Mouse (Mus musculus) adrenal gland, adult 18-20 months (tissue): ENCODE data around the gene Nt5c2. TPM values are rescaled to one million over a fixed set of nuclear protein-coding genes. Genes with fewer than 3 reads are reported as not detected.

ENCODE experiments used
- DNase-seq, 2 experiments: peaks; one replicate each; pipeline ENCODE4 v3.0.0; 2021 to 2022; ENCODE audit warnings: low spot score in 2 of 2
- total RNA-seq, 2 experiments: library from RNA; stranded (reverse); gene quantifications; 1 replicate in 1 of 2; 2 replicates in 1 of 2; pipeline ENCODE4 v1.2.3; 2021

Gene Nt5c2
- total RNA-seq, 2 experiments from 2014 or later = 57.5 to 68.4 TPM

- DNase-seq = no peak
Measured at GRCm38 (mm10) chr19:46856780-46857179, 158.2 kb downstream of the Nt5c2 start.

GRCm38 (mm10) chr19:46856232-46856631 lies 158.7 kb downstream of the Nt5c2 start:
- no peak for DNase-seq

GRCm38 (mm10) chr19:46849443-46849997 lies 165.4 kb downstream of the Nt5c2 start:
- no peak for DNase-seq

GRCm38 (mm10) chr19:46848381-46849268 lies 166.3 kb downstream of the Nt5c2 start:
- DNase-seq = no peak

- DNase-seq = no peak
Measured at GRCm38 (mm10) chr19:46846459-46846858, 168.5 kb downstream of the Nt5c2 start.

GRCm38 (mm10) chr19:46846056-46846455 lies 168.9 kb downstream of the Nt5c2 start:
- no peak for DNase-seq

- DNase-seq = no peak
Measured at GRCm38 (mm10) chr19:46843030-46843429, 171.9 kb downstream of the Nt5c2 start.

- DNase-seq = no peak
Measured at GRCm38 (mm10) chr19:46841016-46841415, 173.9 kb downstream of the Nt5c2 start.

GRCm38 (mm10) chr19:46837290-46838079 lies 177.5 kb downstream of the Nt5c2 start:
- DNase-seq = no peak

- DNase-seq = no peak
Measured at GRCm38 (mm10) chr19:46836085-46836484, 178.9 kb downstream of the Nt5c2 start.

GRCm38 (mm10) chr19:46835339-46835738 lies 179.6 kb downstream of the Nt5c2 start:
- DNase-seq = no peak

GRCm38 (mm10) chr19:46834301-46834700 lies 180.7 kb downstream of the Nt5c2 start:
- no peak for DNase-seq

Other genes starting within 250 kb of the Nt5c2 start
- gene Ina, start 455 bp downstream of the Nt5c2 start, total RNA-seq = 1 to 10 TPM; 7.8 to 8.6 TPM
- gene Pcgf6, start 35.8 kb upstream of the Nt5c2 start, total RNA-seq = 10 to 100 TPM in 1 of 2 experiments, 1 to 10 TPM in 1; 7.4 to 10.8 TPM
- gene Taf5, start 52.6 kb upstream of the Nt5c2 start, total RNA-seq = 1 to 10 TPM; 3.8 to 4.3 TPM
- gene Usmg5, start 75.5 kb upstream of the Nt5c2 start, total RNA-seq = 100 to 1,000 TPM; 640 to 879 TPM
- 10 to 100 TPM; 24.5 to 25.7 TPM for gene Pdcd11, start 75.6 kb upstream of the Nt5c2 start, total RNA-seq
- 1 to 10 TPM; 5.1 to 5.5 TPM for gene Calhm2, start 123.1 kb upstream of the Nt5c2 start, total RNA-seq
- not detected for gene Calhm1, start 129.1 kb upstream of the Nt5c2 start, total RNA-seq
- not detected for gene Calhm3, start 142.6 kb upstream of the Nt5c2 start, total RNA-seq
- 10 to 100 TPM; 13.4 to 16.9 TPM for gene Neurl1a, start 163.7 kb upstream of the Nt5c2 start, total RNA-seq